Mouse (Mus musculus): ENCODE data around the gene Tdo2. TPM values are rescaled to one million over a fixed set of nuclear protein-coding genes. Genes with fewer than 3 reads are reported as not detected.

Gene Tdo2
- polyA plus RNA-seq, 1 experiment from 2014 or later: not detected

GRCm38 (mm10) chr3:81917354-81917935, 58.6 kb downstream of the Tdo2 start:
- Histone ChIP-seq H3K27me3 (ENCODE audit: control insufficient read depth, insufficient read depth, low read depth, low read length) (no peaks in the 10 kb centered on the region), H3K4me3 (ENCODE audit: low read depth, low read length) (no peak overlapping the region), H3K36me3 (ENCODE audit: control insufficient read depth, insufficient read depth, low read length) (no peaks in the 10 kb centered on the region), H3K9ac (ENCODE audit: low read depth, low read length) (no peak overlapping the region), H3K4me2 (ENCODE audit: low read length) (no peak overlapping the region), H3K27ac (ENCODE audit: low read length) (no peak overlapping the region), H3K4me1 (ENCODE audit: control insufficient read depth, insufficient read depth, low read length) (no peaks in the 10 kb centered on the region), H3K9me3 (replicated peaks; ENCODE audit: control insufficient read depth, low read length, poor library complexity, severe bottlenecking) (no peaks in the 10 kb centered on the region)
- 86% methylated on average over 3 of the region's 3 CpGs for WGBS
- ATAC-seq: no peak

GRCm38 (mm10) chr3:81916030-81916686, 59.8 kb downstream of the Tdo2 start:
- H3K27me3 ChIP-seq (ENCODE audit: control insufficient read depth, insufficient read depth, low read depth, low read length): no peaks in the 10 kb centered on the region
- no peak overlapping the region for H3K27ac ChIP-seq (ENCODE audit: low read length)
- no peak overlapping the region for H3K4me3 ChIP-seq (ENCODE audit: low read depth, low read length)
- H3K9ac ChIP-seq (ENCODE audit: low read depth, low read length): no peak overlapping the region
- H3K9me3 ChIP-seq (replicated peaks; ENCODE audit: control insufficient read depth, low read length, poor library complexity, severe bottlenecking): no peaks in the 10 kb centered on the region
- 60% methylated on average over 5 of the region's 5 CpGs for WGBS
- ATAC-seq: no peak
- H3K4me1 ChIP-seq (ENCODE audit: control insufficient read depth, insufficient read depth, low read length): no peaks in the 10 kb centered on the region
- H3K4me2 ChIP-seq (ENCODE audit: low read length): no peak overlapping the region
- no peaks in the 10 kb centered on the region for H3K36me3 ChIP-seq (ENCODE audit: control insufficient read depth, insufficient read depth, low read length)

GRCm38 (mm10) chr3:81910286-81911036, 65.5 kb downstream of the Tdo2 start:
- Histone ChIP-seq H3K9me3 (replicated peaks; ENCODE audit: control insufficient read depth, low read length, poor library complexity, severe bottlenecking) (no peaks in the 10 kb centered on the region), H3K36me3 (ENCODE audit: control insufficient read depth, insufficient read depth, low read length) (no peaks in the 10 kb centered on the region), H3K27ac (ENCODE audit: low read length) (no peak overlapping the region), H3K9ac (ENCODE audit: low read depth, low read length) (no peak overlapping the region), H3K4me3 (ENCODE audit: low read depth, low read length) (no peak overlapping the region), H3K27me3 (ENCODE audit: control insufficient read depth, insufficient read depth, low read depth, low read length) (no peaks in the 10 kb centered on the region), H3K4me2 (ENCODE audit: low read length) (no peak overlapping the region), H3K4me1 (ENCODE audit: control insufficient read depth, insufficient read depth, low read length) (0 out of 2 replicates have a peak, but pooled peaks cover 3% of the 10 kb centered on the region)
- 31% methylated on average over 6 of the region's 6 CpGs for WGBS
- no peak for ATAC-seq

Other genes starting within 250 kb of the Tdo2 start
- 7.4 and 7.6 TPM in 2 replicates for gene Ctso, start 43.6 kb downstream of the Tdo2 start, polyA plus RNA-seq (2015; fragmentation: Nextera tagmentation; extraction: Ambion mirVana)
- gene Asic5, start 6.1 kb upstream of the Tdo2 start, polyA plus RNA-seq (2015; fragmentation: Nextera tagmentation; extraction: Ambion mirVana): not detected in 2 replicates
- gene Gucy1b1, start 98.5 kb upstream of the Tdo2 start, polyA plus RNA-seq (2015; fragmentation: Nextera tagmentation; extraction: Ambion mirVana): 58.6 and 65.9 TPM in 2 replicates
- 21.2 and 25.4 TPM in 2 replicates for gene Gucy1a1, start 169.6 kb upstream of the Tdo2 start, polyA plus RNA-seq (2015; fragmentation: Nextera tagmentation; extraction: Ambion mirVana)

All from midbrain, embryonic 16.5 days (tissue).